Mouse (Mus musculus) liver, adult 2 months (tissue): ENCODE results near the gene Irgm1.

Experiments used
- CTCF ChIP-seq: fragments of 200-500 bp; IDR thresholded peaks from 2 replicates; pipeline ENCODE4 v1.5.1; 2011; ENCODE audit warnings: low read depth, low read length, control low read depth
- POLR2A ChIP-seq: fragments of 200-500 bp; IDR thresholded peaks from 2 replicates; pipeline ENCODE4 v1.6.1; 2011; ENCODE audit warnings: low read length, control low read depth; ENCODE audit not compliant: insufficient read depth; ENCODE audit errors: extremely low read depth

DNA sequence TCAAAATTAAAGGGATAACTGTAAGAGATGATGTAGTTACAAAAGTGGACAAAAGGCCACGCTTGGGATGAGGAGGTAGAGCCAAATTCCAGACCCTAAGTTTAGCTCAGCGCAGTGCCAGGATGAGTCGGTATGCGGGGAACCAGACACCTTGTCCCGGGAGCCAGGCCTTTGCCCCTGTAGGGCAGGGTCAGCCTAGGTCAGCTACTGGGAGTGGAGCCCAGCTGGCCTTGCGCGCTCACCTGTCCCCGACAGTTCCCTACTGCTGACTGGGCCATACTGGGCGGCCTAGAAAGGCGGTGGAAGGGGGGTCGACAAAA lies 34.5 kb downstream of the Irgm1 start:
- TF ChIP-seq CTCF: no peak
- no peak for TF ChIP-seq POLR2A
